Mouse (Mus musculus) forebrain, postnatal 0 days (tissue): ENCODE measurements around the gene Trappc1. TPM values are rescaled to one million over a fixed set of nuclear protein-coding genes. Genes with fewer than 3 reads are reported as not detected.
A peak's percentile ranks its signal among the peaks of the same experiment; 100 is the strongest.

ENCODE experiments used
- ATAC-seq: fragments of 200-750 bp; cut with Nextera tagmentation; 2 replicates; pipeline ENCODE4 v1.8.0; 2017; ENCODE audit warnings: mild to moderate bottlenecking, moderate library complexity
- DNase-seq: peaks from one replicate; pipeline ENCODE4 v3.0.0-alpha.2; 2015
- H3K27ac ChIP-seq: fragments of 300-500 bp; sonication (generic); 2 replicates; pipeline ENCODE4 v1.5.1; 2014; ENCODE audit warnings: low read depth, mild to moderate bottlenecking, antibody characterized with exemption, low read length, moderate library complexity, mixed read lengths
- H3K27me3 ChIP-seq: fragments of 300-500 bp; sonication (generic); 2 replicates; pipeline ENCODE4 v1.6.1; 2014; ENCODE audit warnings: mild to moderate bottlenecking, low read length, mixed read lengths; ENCODE audit not compliant: insufficient read depth
- H3K36me3 ChIP-seq: fragments of 300-500 bp; sonication (generic); 2 replicates; pipeline ENCODE4 v1.6.1; 2014; ENCODE audit warnings: mild to moderate bottlenecking, moderate library complexity; ENCODE audit not compliant: insufficient read depth
- H3K4me1 ChIP-seq: fragments of 300-500 bp; sonication (generic); 2 replicates; pipeline ENCODE4 v1.6.1; 2014; ENCODE audit warnings: antibody characterized with exemption; ENCODE audit not compliant: insufficient read depth
- H3K4me2 ChIP-seq: fragments of 300-500 bp; sonication (generic); 2 replicates; pipeline ENCODE4 v1.6.1; 2014; ENCODE audit warnings: low read depth, mild to moderate bottlenecking, moderate library complexity
- H3K4me3 ChIP-seq: fragments of 300-500 bp; sonication (generic); 2 replicates; pipeline ENCODE4 v1.5.1; 2014; ENCODE audit warnings: low read depth, low read length, mixed read lengths
- H3K9ac ChIP-seq: fragments of 300-500 bp; sonication (generic); 2 replicates; pipeline ENCODE4 v1.6.1; 2014; ENCODE audit warnings: mild to moderate bottlenecking
- H3K9me3 ChIP-seq: fragments of 300-500 bp; sonication (generic); 2 replicates; pipeline ENCODE4 v1.6.1; 2016; ENCODE audit warnings: low read length
- CTCF ChIP-seq: sonication (generic); IDR thresholded peaks from 2 replicates; pipeline ENCODE4 v1.5.1; 2016; ENCODE audit warnings: antibody characterized with exemption, control low read depth, low read depth
- WGBS: fragments of 180-500 bp; shearing (Covaris S2); extraction: QIAGEN DNeasy Blood & Tissue Kit; methylation state at CpG from one replicate; pipeline ENCODE4 v1.1.7; 2014; 5-methylcytosine and 5-hydroxymethylcytosine counted together
- polyA plus RNA-seq: library from polyadenylated mRNA; unstranded; fragments of >200 nt; fragmentation: Nextera tagmentation; extraction: Ambion mirVana; gene quantifications from 2 replicates; pipeline ENCODE4 v1.2.1, GENCODE M21; 2015
- total RNA-seq: library from RNA; depleted of rRNA; stranded (reverse); fragments of >200 nt; gene quantifications from 2 replicates; pipeline ENCODE4 v1.2.3, GENCODE M21; 2014; rRNA removed

The Trappc1 gene
- total and polyA plus RNA-seq, 2 experiments from 2014 or later: 124 to 149 TPM

DNA sequence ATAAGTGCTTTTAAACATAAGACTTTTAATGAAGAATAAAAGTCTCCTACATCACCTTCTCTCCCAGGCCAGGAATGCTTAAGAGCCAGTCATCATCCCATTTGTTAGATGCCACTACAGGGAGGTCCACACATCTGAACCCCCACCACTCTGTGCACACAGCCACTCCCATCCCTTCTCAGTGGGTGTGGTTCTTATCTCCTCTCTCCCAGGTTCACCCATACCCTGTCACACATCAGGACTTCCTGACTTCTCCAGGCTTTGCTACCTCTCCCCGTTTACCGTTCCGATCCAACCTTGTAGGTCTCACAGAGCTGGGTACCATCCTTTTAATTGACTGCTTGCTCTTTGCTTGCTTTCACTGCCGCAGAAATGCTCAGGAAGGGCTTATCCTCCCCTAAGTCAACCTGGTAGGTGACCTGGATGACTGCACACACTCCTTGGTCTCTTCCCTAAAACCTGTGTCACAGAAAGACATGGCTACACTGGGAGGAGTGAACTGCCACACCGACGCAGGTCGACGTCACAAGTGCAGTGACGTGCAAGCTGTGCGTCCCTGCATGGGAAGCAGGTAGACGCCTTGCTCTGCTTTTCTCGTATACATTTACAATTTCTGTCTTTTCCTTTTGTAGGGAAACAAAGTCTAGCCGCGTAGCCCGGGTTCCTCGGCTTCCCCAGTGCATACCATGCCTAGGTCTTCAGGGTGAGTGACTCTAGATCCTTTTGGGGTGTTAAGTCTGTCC is 49.6 kb downstream of the Trappc1 start:
- no peak overlapping the region for H3K4me2 ChIP-seq
- ATAC-seq (no peak), DNase-seq (no peak)
- WGBS: 91% methylated on average over 16 of the region's 16 CpGs
- H3K27me3 ChIP-seq: no peaks in the 10 kb centered on the region
- H3K9ac ChIP-seq: no peak overlapping the region
- peaks cover 21% of the 10 kb centered on the region for H3K4me1 ChIP-seq
- H3K4me3 ChIP-seq: no peak overlapping the region
- H3K27ac ChIP-seq: peak overlapping the region; percentile 80; the same call in 1 of the 2 replicates
- H3K36me3 ChIP-seq: 0 out of 2 replicates have a peak, but pooled peaks cover 4% of the 10 kb centered on the region
- TF ChIP-seq CTCF: no peak
- H3K9me3 ChIP-seq: no peaks in the 10 kb centered on the region

Other genes starting within 250 kb of the Trappc1 start
- gene Vamp2, start 235.5 kb upstream of the Trappc1 start, total RNA-seq: 76.8 and 104 TPM in 2 replicates
- 500 and 554 TPM in 2 replicates for gene Vamp2, start 235.5 kb upstream of the Trappc1 start, polyA plus RNA-seq
- 16.5 and 38.3 TPM in 2 replicates for gene Per1, start 228.8 kb upstream of the Trappc1 start, total RNA-seq
- 15.2 and 16.7 TPM in 2 replicates for gene Per1, start 228.8 kb upstream of the Trappc1 start, polyA plus RNA-seq
- gene Hes7, start 203.6 kb upstream of the Trappc1 start, total RNA-seq: 1.2 and 1.6 TPM in 2 replicates
- 1.1 and 1.3 TPM in 2 replicates for gene Hes7, start 203.6 kb upstream of the Trappc1 start, polyA plus RNA-seq
- gene 9130213A22Rik, start 201.4 kb upstream of the Trappc1 start, total RNA-seq: 0.23 and 0.62 TPM in 2 replicates
- 0.58 and 0.69 TPM in 2 replicates for gene 9130213A22Rik, start 201.4 kb upstream of the Trappc1 start, polyA plus RNA-seq
- 10.0 and 11.6 TPM in 2 replicates for gene Aloxe3, start 198.1 kb upstream of the Trappc1 start, total RNA-seq
- 8.5 and 14.9 TPM in 2 replicates for gene Aloxe3, start 198.1 kb upstream of the Trappc1 start, polyA plus RNA-seq
- 0.19 and 0.38 TPM in 2 replicates for gene Alox12b, start 167.0 kb upstream of the Trappc1 start, total RNA-seq
- gene Alox12b, start 167.0 kb upstream of the Trappc1 start, polyA plus RNA-seq: 0.15 and 0.46 TPM in 2 replicates
- gene Alox8, start 126.1 kb upstream of the Trappc1 start, total RNA-seq: 1.2 and 1.7 TPM in 2 replicates
- gene Alox8, start 126.1 kb upstream of the Trappc1 start, polyA plus RNA-seq: 0.34 and 0.54 TPM in 2 replicates
- gene Gucy2e, start 86.9 kb upstream of the Trappc1 start, total RNA-seq: 0.67 and 0.77 TPM in 2 replicates
- gene Gucy2e, start 86.9 kb upstream of the Trappc1 start, polyA plus RNA-seq: 0.60 and 0.85 TPM in 2 replicates
- 20.5 and 35.7 TPM in 2 replicates for gene Cntrob, start 205 bp upstream of the Trappc1 start, total RNA-seq
- 12.1 and 13.0 TPM in 2 replicates for gene Cntrob, start 205 bp upstream of the Trappc1 start, polyA plus RNA-seq
- gene Kcnab3, start 2.3 kb downstream of the Trappc1 start, total RNA-seq: 5.5 and 5.8 TPM in 2 replicates
- gene Kcnab3, start 2.3 kb downstream of the Trappc1 start, polyA plus RNA-seq: 4.2 and 4.4 TPM in 2 replicates
- gene Rnf227, start 16.5 kb downstream of the Trappc1 start, total RNA-seq: 190 and 225 TPM in 2 replicates
- gene Rnf227, start 16.5 kb downstream of the Trappc1 start, polyA plus RNA-seq: 200 and 231 TPM in 2 replicates
- gene Chd3, start 45.4 kb downstream of the Trappc1 start, total RNA-seq: 356 and 381 TPM in 2 replicates
- 55.3 and 74.7 TPM in 2 replicates for gene Chd3, start 45.4 kb downstream of the Trappc1 start, polyA plus RNA-seq
- 47.7 and 59.2 TPM in 2 replicates for gene Naa38, start 71.5 kb downstream of the Trappc1 start, total RNA-seq
- gene Naa38, start 71.5 kb downstream of the Trappc1 start, polyA plus RNA-seq: 125 and 141 TPM in 2 replicates
- 21.1 and 28.9 TPM in 2 replicates for gene Cyb5d1, start 71.7 kb downstream of the Trappc1 start, total RNA-seq
- 17.0 and 24.2 TPM in 2 replicates for gene Cyb5d1, start 71.7 kb downstream of the Trappc1 start, polyA plus RNA-seq
- 2.0 and 2.4 TPM in 2 replicates for gene Tmem88, start 74.3 kb downstream of the Trappc1 start, total RNA-seq
- gene Tmem88, start 74.3 kb downstream of the Trappc1 start, polyA plus RNA-seq: 6.8 and 7.7 TPM in 2 replicates
- gene Kdm6b, start 89.7 kb downstream of the Trappc1 start, total RNA-seq: 10.2 and 15.0 TPM in 2 replicates
- 18.1 and 30.2 TPM in 2 replicates for gene Kdm6b, start 89.7 kb downstream of the Trappc1 start, polyA plus RNA-seq
- 9.5 and 12.3 TPM in 2 replicates for gene Dnah2, start 225.1 kb downstream of the Trappc1 start, total RNA-seq
- gene Dnah2, start 225.1 kb downstream of the Trappc1 start, polyA plus RNA-seq: 1.8 and 3.0 TPM in 2 replicates
- gene Efnb3, start 236.2 kb downstream of the Trappc1 start, total RNA-seq: 137 and 184 TPM in 2 replicates
- gene Efnb3, start 236.2 kb downstream of the Trappc1 start, polyA plus RNA-seq: 149 and 171 TPM in 2 replicates